Mouse (Mus musculus) ES-E14 (cell line): ENCODE measurements around the gene Cdh3. TPM values are rescaled to one million over a fixed set of nuclear protein-coding genes. Genes with fewer than 3 reads are reported as not detected.

Source experiments
- DNase-seq: peaks from one replicate; pipeline ENCODE4 v3.0.0-alpha.2; 2013; ENCODE audit warnings: low read depth, low spot score
- H3K27ac ChIP-seq: 2 replicates; pipeline ENCODE4 v1.5.1; 2012; ENCODE audit warnings: low read depth, mild to moderate bottlenecking, low read length, moderate library complexity, mixed read lengths; ENCODE audit not compliant: poor library complexity, insufficient read depth, severe bottlenecking
- H3K36me3 ChIP-seq: 2 replicates; pipeline ENCODE4 v1.6.1; 2012; ENCODE audit warnings: mild to moderate bottlenecking, low read length, moderate library complexity, mixed read lengths; ENCODE audit not compliant: control insufficient read depth, poor library complexity, insufficient read depth, severe bottlenecking
- H3K4me1 ChIP-seq, 2 experiments: fragments of 150-350 bp in 1 of 2; sonication (generic) in 1 of 2; 2 replicates each; pipeline ENCODE4 v1.6.1; 2012; ENCODE audit warnings: low read length in 2 of 2, mild to moderate bottlenecking in 1 of 2, mixed read lengths in 1 of 2; ENCODE audit not compliant: control insufficient read depth in 2 of 2, insufficient read depth in 2 of 2, poor library complexity in 1 of 2
- H3K4me3 ChIP-seq, 2 experiments: fragments of 150-350 bp in 1 of 2; sonication (generic) in 1 of 2; 2 replicates each; pipeline ENCODE4 v1.5.1; 2012; ENCODE audit warnings: low read length in 2 of 2, low read depth in 1 of 2, mild to moderate bottlenecking in 1 of 2, mixed read lengths in 1 of 2; ENCODE audit not compliant: insufficient read depth in 1 of 2, poor library complexity in 1 of 2, severe bottlenecking in 1 of 2
- H3K9ac ChIP-seq: 2 replicates; pipeline ENCODE4 v1.6.1; 2012; ENCODE audit warnings: low read depth, mild to moderate bottlenecking, low read length, mixed read lengths; ENCODE audit not compliant: poor library complexity, insufficient read depth, severe bottlenecking
- H3K9me3 ChIP-seq: fragments of 150-350 bp; sonication (generic); 2 replicates; pipeline ENCODE4 v1.6.1; 2012; ENCODE audit warnings: low read depth, mild to moderate bottlenecking, low read length; ENCODE audit not compliant: control insufficient read depth, insufficient read depth
- CHD2 ChIP-seq: IDR thresholded peaks from 2 replicates; pipeline ENCODE4 v1.6.1; 2014; ENCODE audit warnings: mild to moderate bottlenecking, low read depth, low read length, inconsistent platforms
- HCFC1 ChIP-seq: IDR thresholded peaks from 2 replicates; pipeline ENCODE4 v1.6.1; 2012; ENCODE audit warnings: low read length, inconsistent platforms, borderline replicate concordance; ENCODE audit not compliant: insufficient read depth
- MAFK ChIP-seq: IDR thresholded peaks from 2 replicates; pipeline ENCODE4 v1.6.1; 2014; ENCODE audit warnings: mild to moderate bottlenecking, low read depth, low read length, inconsistent platforms; ENCODE audit not compliant: insufficient read depth
- ZC3H11A ChIP-seq: IDR thresholded peaks from 2 replicates; pipeline ENCODE4 v1.6.1; 2012; ENCODE audit warnings: low read depth, mild to moderate bottlenecking, inconsistent platforms, low read length, borderline replicate concordance
- ZNF384 ChIP-seq: IDR thresholded peaks from 2 replicates; pipeline ENCODE4 v1.6.1; 2012; ENCODE audit warnings: low read depth, low read length, inconsistent platforms
- in situ Hi-C, 2 experiments: fragments of 600-800 bp; cut with MboI; formaldehyde crosslinking; loops; one replicate each; pipeline ENCODE4 v1.15.1; 2025; ENCODE audit warnings: low sequenced_read_pairs in 2 of 2, inconsistent platforms in 1 of 2; ENCODE audit not compliant: unreplicated experiment in 2 of 2
- total RNA-seq: library from RNA; depleted of rRNA; stranded (reverse); fragments of 300-350 nt; gene quantifications from 2 replicates; pipeline ENCODE4 v1.2.3, GENCODE M21; 2012

The Cdh3 gene
- total RNA-seq, 1 experiment = 16.8 TPM

- no peak overlapping the region for H3K27ac ChIP-seq
- in situ Hi-C loops = loop anchor here in 1 of 2 experiments (25.0 kb wide), 1 partner anchor 129 kb away; the partner anchor contains the start of gene Zfp90
- peaks cover 0 to 8% of the 10 kb centered on the region in 2 experiments; a peak in 2 of 4 replicates for H3K4me1 ChIP-seq
- no peak overlapping the region for H3K9ac ChIP-seq
- no peak for DNase-seq
- no peak overlapping the region for H3K4me3 ChIP-seq
- TF ChIP-seq CHD2 (no peak), ZC3H11A (no peak), ZNF384 (no peak), HCFC1 (no peak), MAFK (no peak)
- H3K9me3 ChIP-seq = no peaks in the 10 kb centered on the region
- H3K36me3 ChIP-seq = peaks cover 43% of the 10 kb centered on the region; the same call in 1 of the 2 replicates
Observed at GRCm38 (mm10) chr8:106541002-106541401, 30.3 kb downstream of the Cdh3 start.

DNA sequence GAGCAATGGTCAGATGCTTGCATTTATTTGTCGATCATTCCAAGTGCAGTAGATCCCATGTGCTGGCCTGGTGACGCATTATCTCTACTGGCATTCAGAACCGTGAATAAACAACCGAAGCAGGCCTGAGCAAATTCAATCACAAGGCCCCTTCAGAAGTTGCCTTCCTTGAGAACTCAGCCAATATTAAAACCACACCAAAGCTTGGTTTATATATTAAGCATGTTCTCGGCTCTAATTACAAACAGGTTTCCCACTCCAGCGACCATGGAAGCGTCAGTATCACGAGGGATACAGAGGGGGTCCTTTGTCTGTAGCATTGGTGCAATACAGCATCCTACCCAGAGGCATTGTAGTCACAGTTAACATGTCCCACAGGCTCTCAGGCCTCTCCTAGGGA lies 32.4 kb downstream of the Cdh3 start:
- TF ChIP-seq ZNF384 = no peak
- TF ChIP-seq CHD2 = no peak
- TF ChIP-seq HCFC1 = no peak
- TF ChIP-seq ZC3H11A = no peak
- no peak for TF ChIP-seq MAFK
- H3K27ac ChIP-seq = no peak overlapping the region

GRCm38 (mm10) chr8:106545149-106545548 lies 34.5 kb downstream of the Cdh3 start:
- no peak for DNase-seq

More for the DNA sequence above, 32.4 kb downstream of the Cdh3 start:
- H3K9me3 ChIP-seq = no peaks in the 10 kb centered on the region
- no peak overlapping the region for H3K4me3 ChIP-seq
- H3K4me1 ChIP-seq = peaks cover 0 to 8% of the 10 kb centered on the region in 2 experiments; a peak in 2 of 4 replicates
- no peak overlapping the region for H3K9ac ChIP-seq
- DNase-seq = no peak
- in situ Hi-C loops = loop anchor here in 1 of 2 experiments (25.0 kb wide), 1 partner anchor 131 kb away; the partner anchor contains the start of gene Zfp90
- peaks cover 41% of the 10 kb centered on the region; the same call in 1 of the 2 replicates for H3K36me3 ChIP-seq

GRCm38 (mm10) chr8:106546746-106547145 lies 36.1 kb downstream of the Cdh3 start:
- H3K9me3 ChIP-seq = no peaks in the 10 kb centered on the region
- TF ChIP-seq MAFK (no peak), CHD2 (no peak), ZC3H11A (no peak), HCFC1 (no peak), ZNF384 (no peak)
- no peak for DNase-seq
- H3K4me1 ChIP-seq = no peaks in the 10 kb centered on the region
- H3K4me3 ChIP-seq = no peak overlapping the region
- peaks cover 30% of the 10 kb centered on the region; the same call in 1 of the 2 replicates for H3K36me3 ChIP-seq
- no peak overlapping the region for H3K9ac ChIP-seq
- no peak overlapping the region for H3K27ac ChIP-seq
- in situ Hi-C loops = loop anchor here in 1 of 2 experiments (25.0 kb wide), 1 partner anchor 134 kb away; the partner anchor contains the start of gene Zfp90

More at GRCm38 (mm10) chr8:106545149-106545548, 34.5 kb downstream of the Cdh3 start:
- Histone ChIP-seq H3K9ac (no peak overlapping the region), H3K27ac (no peak overlapping the region), H3K4me1 (peaks cover 0 to 4% of the 10 kb centered on the region in 2 experiments; a peak in 1 of 4 replicates), H3K4me3 (no peak overlapping the region), H3K36me3 (peaks cover 37% of the 10 kb centered on the region; the same call in 1 of the 2 replicates), H3K9me3 (no peaks in the 10 kb centered on the region)
- in situ Hi-C loops = loop anchor here in 1 of 2 experiments (25.0 kb wide), 1 partner anchor 133 kb away; the partner anchor contains the start of gene Zfp90
- no peak for TF ChIP-seq ZNF384
- no peak for TF ChIP-seq MAFK
- TF ChIP-seq CHD2 = no peak
- no peak for TF ChIP-seq HCFC1
- TF ChIP-seq ZC3H11A = no peak
